Comparison of ENCODE assay signal across 17 mouse cellular contexts in the genomic region with DNA sequence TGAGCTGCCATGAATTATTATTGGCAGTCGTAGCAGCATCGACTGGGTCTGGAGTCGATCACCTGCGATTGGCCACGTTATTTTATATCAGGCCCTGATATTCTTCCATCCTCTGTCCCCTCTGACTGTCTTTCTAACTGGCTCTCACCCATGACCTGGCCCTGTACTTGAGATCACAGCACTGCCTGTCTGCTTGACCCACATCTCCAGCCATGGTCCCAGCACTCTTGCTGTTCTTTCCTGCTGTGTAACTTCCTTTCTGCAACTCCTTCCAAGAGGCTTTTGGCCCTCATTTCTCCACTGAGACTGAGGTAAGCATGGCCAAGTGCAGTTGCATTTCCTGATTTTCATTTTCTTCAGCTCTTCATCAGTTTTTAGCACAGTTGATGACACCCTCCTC.
DNase-seq lines count a peak whose midpoint lies in the region.
"Had no signal": no experiment of that assay in that cellular context is flagged by ENCODE, and none has a peak within 500 bp of the region (broad histone marks: within the 10 kb centered on the region; RNA-seq: fewer than 3 reads in every experiment).

No protein-coding gene starts in this region.

- H3K27me3 ChIP-seq in heart, embryonic 10.5 days (ENCODE audit: insufficient read depth, poor library complexity, severe bottlenecking): no peaks in the 10 kb centered on the region
- H3K27me3 ChIP-seq: embryonic facial prominence, embryonic 15.5 days; forebrain, embryonic 13.5 days; lung, embryonic 15.5 days; megakaryocyte, embryonic 14.5 days; neural tube, embryonic 13.5 days had no signal

- no peak overlapping the region for H3K4me3 ChIP-seq in heart, embryonic 10.5 days
- H3K4me3 ChIP-seq: embryonic facial prominence, embryonic 15.5 days; forebrain, embryonic 13.5 days; lung, embryonic 15.5 days; megakaryocyte, embryonic 14.5 days; neural tube, embryonic 13.5 days had no signal

- no peak overlapping the region for H3K27ac ChIP-seq in heart, embryonic 10.5 days
- H3K27ac ChIP-seq: embryonic facial prominence, embryonic 15.5 days; forebrain, embryonic 13.5 days; hindbrain, postnatal 0 days; lung, embryonic 15.5 days; neural tube, embryonic 13.5 days had no signal

- WGBS in heart, embryonic 10.5 days: 87% methylated on average over 5 of the region's 5 CpGs

- H3K36me3 ChIP-seq in heart, embryonic 10.5 days: no peaks in the 10 kb centered on the region
- H3K36me3 ChIP-seq: embryonic facial prominence, embryonic 15.5 days; lung, embryonic 15.5 days; neural tube, embryonic 13.5 days had no signal

- DNase-seq in heart, adult 11 months: peak; percentile 94
- no peak for DNase-seq in heart, embryonic 10.5 days (ENCODE audit: low spot score)
- DNase-seq in adipocyte (ENCODE audit: low spot score): peak; percentile 66
- peak; percentile 61 to 69 for DNase-seq in cerebellum, postnatal 10 days
- peak; percentile 6 for DNase-seq in heart, postnatal 25 days (ENCODE audit: low spot score)
- DNase-seq in retina, postnatal 1 day: no peak
- no peak for DNase-seq in layer of hippocampus, adult 18-20 months (ENCODE audit: low spot score in 2 of 2)
- DNase-seq in right cerebral cortex, postnatal 25 days: no peak
- DNase-seq: kidney, adult 8-10 months; kidney, postnatal 4 days; thymus, postnatal 25 days had no signal

- H3K4me1 ChIP-seq in heart, embryonic 10.5 days: no peaks in the 10 kb centered on the region
- H3K4me1 ChIP-seq: embryonic facial prominence, embryonic 15.5 days; forebrain, embryonic 13.5 days; lung, embryonic 15.5 days; megakaryocyte, embryonic 14.5 days; neural tube, embryonic 13.5 days had no signal

- H3K9me3 ChIP-seq in heart, embryonic 10.5 days: no peaks in the 10 kb centered on the region
- H3K9me3 ChIP-seq: embryonic facial prominence, embryonic 15.5 days; forebrain, embryonic 13.5 days; lung, embryonic 15.5 days; megakaryocyte, embryonic 14.5 days; neural tube, embryonic 13.5 days had no signal

- intact Hi-C loops in heart, postnatal 25 days (cut with DNase I): no loop called here

Comparison
In these comparisons a context has a peak if more than half of its experiments do, and no peak if none do; other contexts are left out.
1. DNase-seq: peak in heart, adult 11 months (single experiment), adipocyte (single experiment), cerebellum, postnatal 10 days (2 of 2) and heart, postnatal 25 days (single experiment); none in heart, embryonic 10.5 days (single experiment), retina, postnatal 1 day (single experiment), layer of hippocampus, adult 18-20 months (0 of 2) and right cerebral cortex, postnatal 25 days (single experiment).